Mouse (Mus musculus): Measurements from ENCODE around the gene Mybl2.

- no peak for TF ChIP-seq ZNF384 (IDR thresholded peaks at IDR 0.05; ENCODE audit: low read depth, low read length)
- no peak for TF ChIP-seq HCFC1 (IDR thresholded peaks at IDR 0.05; ENCODE audit: borderline replicate concordance, insufficient read depth, low read length)
- TF ChIP-seq CHD2 (IDR thresholded peaks at IDR 0.05; ENCODE audit: low read depth, low read length): no peak
- TF ChIP-seq MAFK (IDR thresholded peaks at IDR 0.05; ENCODE audit: insufficient read depth, low read depth, low read length): no peak
Measured at GRCm38 (mm10) chr2:163086561-163086960, 32.1 kb downstream of the Mybl2 start.

Data from ES-E14 (cell line).